Mouse (Mus musculus): ENCODE measurements around the gene Ssr1.

Ssr1 gene

GRCm38 (mm10) chr13:37999713-38000112 lies 5.7 kb upstream of the Ssr1 start:
- no peaks in the 10 kb centered on the region for H3K36me3 ChIP-seq (ENCODE audit: control insufficient read depth, insufficient read depth, low read length, poor library complexity, severe bottlenecking)
- no peaks in the 10 kb centered on the region; the same call in 1 of the 2 replicates for H3K27me3 ChIP-seq (ENCODE audit: control insufficient read depth, insufficient read depth, low read length, poor library complexity, severe bottlenecking)
- no peak for DNase-seq (ENCODE audit: low read depth, low spot score)

DNA sequence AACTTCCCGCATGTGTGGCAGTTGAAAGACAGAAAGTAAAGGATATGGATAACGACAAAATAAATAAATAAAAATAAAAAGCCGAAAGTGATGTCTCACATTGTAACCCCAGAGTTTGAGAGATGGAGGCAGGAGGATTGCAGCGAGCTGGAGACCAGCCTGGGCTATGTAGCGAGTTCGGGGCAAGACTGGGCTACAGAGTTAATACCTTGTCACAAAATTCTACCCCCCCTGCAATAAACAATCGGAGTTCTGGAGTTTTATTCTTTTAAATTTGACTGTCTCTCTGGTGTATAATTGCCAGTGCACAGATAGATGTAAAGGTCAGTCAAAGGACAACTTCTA lies 360 bp upstream of the Ssr1 start:
- no peak for DNase-seq (ENCODE audit: low read depth, low spot score)
- Histone ChIP-seq H3K27me3 (ENCODE audit: control insufficient read depth, insufficient read depth, low read length, poor library complexity, severe bottlenecking) (no peaks in the 10 kb centered on the region; the same call in 1 of the 2 replicates), H3K36me3 (ENCODE audit: control insufficient read depth, insufficient read depth, low read length, poor library complexity, severe bottlenecking) (peaks cover 1% of the 10 kb centered on the region)

DNA sequence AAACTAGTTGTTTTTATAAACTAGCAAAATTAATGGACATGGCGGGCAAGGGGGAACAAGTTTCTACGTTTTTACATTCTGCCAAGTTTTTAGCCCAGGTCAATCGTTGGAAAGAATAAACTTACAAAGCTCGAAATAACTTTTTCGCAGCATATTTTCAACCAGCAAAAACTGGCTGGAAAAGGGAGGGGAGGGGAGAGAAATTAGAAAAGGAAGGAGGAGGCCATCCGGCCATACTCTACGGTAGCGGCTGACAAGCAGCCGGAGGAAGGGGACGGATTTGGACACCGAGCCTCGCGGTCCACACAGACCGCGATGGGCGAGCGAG lies 677 bp downstream of the Ssr1 start:
- DNase-seq (ENCODE audit: low read depth, low spot score), result no peak
- no peaks in the 10 kb centered on the region for H3K27me3 ChIP-seq (ENCODE audit: control insufficient read depth, insufficient read depth, low read length, poor library complexity, severe bottlenecking)
- H3K36me3 ChIP-seq (ENCODE audit: control insufficient read depth, insufficient read depth, low read length, poor library complexity, severe bottlenecking), result peaks cover 3% of the 10 kb centered on the region

GRCm38 (mm10) chr13:37992638-37993371 lies 1.2 kb downstream of the Ssr1 start:
- Histone ChIP-seq H3K36me3 (ENCODE audit: control insufficient read depth, insufficient read depth, low read length, poor library complexity, severe bottlenecking) (peaks cover 3% of the 10 kb centered on the region), H3K27me3 (ENCODE audit: control insufficient read depth, insufficient read depth, low read length, poor library complexity, severe bottlenecking) (no peaks in the 10 kb centered on the region)
- no peak for DNase-seq (ENCODE audit: low read depth, low spot score)

- DNase-seq (ENCODE audit: low read depth, low spot score), result no peak
- Histone ChIP-seq H3K27me3 (ENCODE audit: control insufficient read depth, insufficient read depth, low read length, poor library complexity, severe bottlenecking) (no peaks in the 10 kb centered on the region), H3K36me3 (ENCODE audit: control insufficient read depth, insufficient read depth, low read length, poor library complexity, severe bottlenecking) (peaks cover 16% of the 10 kb centered on the region)
These were observed 4.3 kb downstream of the Ssr1 start for GRCm38 (mm10) chr13:37989701-37990100.

DNA sequence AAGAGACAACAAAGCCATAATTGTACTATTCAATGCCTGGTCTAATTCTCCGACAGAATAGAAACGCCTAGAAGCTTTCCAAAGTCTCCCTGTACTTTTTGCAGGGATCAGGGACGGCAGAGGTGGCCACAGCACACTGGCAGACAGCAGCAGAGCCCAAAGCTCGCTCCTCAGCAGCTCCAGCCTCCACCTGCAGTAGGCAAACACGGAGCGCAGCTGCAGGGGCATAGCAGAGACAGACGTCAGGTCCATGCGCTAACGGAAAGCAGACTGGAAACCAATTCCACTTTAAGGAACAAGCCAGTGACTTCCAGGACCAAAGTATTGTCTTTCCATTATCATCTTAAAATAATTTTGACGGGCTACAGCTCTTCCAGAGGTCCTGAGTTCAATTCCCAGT lies 7.9 kb downstream of the Ssr1 start:
- Histone ChIP-seq H3K36me3 (ENCODE audit: control insufficient read depth, insufficient read depth, low read length, poor library complexity, severe bottlenecking) (peaks cover 27% of the 10 kb centered on the region), H3K27me3 (ENCODE audit: control insufficient read depth, insufficient read depth, low read length, poor library complexity, severe bottlenecking) (no peaks in the 10 kb centered on the region)
- DNase-seq (ENCODE audit: low read depth, low spot score), result no peak

- H3K36me3 ChIP-seq (ENCODE audit: control insufficient read depth, insufficient read depth, low read length, poor library complexity, severe bottlenecking), result peaks cover 27% of the 10 kb centered on the region
- H3K27me3 ChIP-seq (ENCODE audit: control insufficient read depth, insufficient read depth, low read length, poor library complexity, severe bottlenecking), result no peaks in the 10 kb centered on the region
- DNase-seq (ENCODE audit: low read depth, low spot score), result no peak
These were observed 13.0 kb downstream of the Ssr1 start for GRCm38 (mm10) chr13:37981063-37981462.

DNA sequence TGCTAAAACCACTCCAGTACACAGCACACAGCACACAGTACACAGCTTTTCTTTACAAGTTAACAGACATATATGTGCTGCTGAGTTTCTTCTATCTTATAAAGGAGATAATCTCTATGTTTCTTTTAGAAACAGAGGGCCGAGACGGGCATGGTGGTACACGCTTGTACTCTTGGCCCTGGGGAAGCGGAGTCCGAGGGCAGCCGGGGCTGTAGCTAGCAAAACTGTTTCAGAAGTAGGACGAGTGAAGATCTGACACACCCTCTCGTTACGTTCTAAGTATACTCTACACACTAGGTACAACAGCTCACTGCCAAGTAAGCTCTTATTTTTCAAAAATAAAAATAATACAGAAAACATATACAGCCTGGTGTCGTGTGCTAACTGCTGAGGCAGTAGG lies 13.7 kb downstream of the Ssr1 start:
- no peaks in the 10 kb centered on the region for H3K27me3 ChIP-seq (ENCODE audit: control insufficient read depth, insufficient read depth, low read length, poor library complexity, severe bottlenecking)
- H3K36me3 ChIP-seq (ENCODE audit: control insufficient read depth, insufficient read depth, low read length, poor library complexity, severe bottlenecking), result peaks cover 23% of the 10 kb centered on the region
- DNase-seq (ENCODE audit: low read depth, low spot score), result no peak

DNA sequence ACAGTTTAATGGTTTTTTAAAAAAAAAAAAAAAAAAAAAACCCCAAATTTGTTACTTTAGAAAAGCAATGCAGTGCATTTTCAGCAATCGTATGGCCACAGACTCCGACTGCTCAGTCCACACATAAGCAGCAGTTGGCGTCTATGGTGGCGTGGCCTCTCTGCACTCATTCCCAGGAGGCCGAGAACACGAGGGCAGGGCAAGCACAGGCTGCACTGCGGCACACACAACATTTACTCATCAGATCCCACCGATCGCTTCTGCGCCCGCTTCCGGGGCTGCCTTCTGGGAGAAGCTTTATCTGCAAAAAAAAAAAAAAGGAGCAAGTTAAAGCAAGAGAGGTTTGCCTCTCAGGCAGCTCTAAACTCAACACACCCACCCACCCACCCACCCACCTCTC lies 14.5 kb downstream of the Ssr1 start:
- no peaks in the 10 kb centered on the region for H3K27me3 ChIP-seq (ENCODE audit: control insufficient read depth, insufficient read depth, low read length, poor library complexity, severe bottlenecking)
- H3K36me3 ChIP-seq (ENCODE audit: control insufficient read depth, insufficient read depth, low read length, poor library complexity, severe bottlenecking), result peaks cover 22% of the 10 kb centered on the region
- no peak for DNase-seq (ENCODE audit: low read depth, low spot score)

DNA sequence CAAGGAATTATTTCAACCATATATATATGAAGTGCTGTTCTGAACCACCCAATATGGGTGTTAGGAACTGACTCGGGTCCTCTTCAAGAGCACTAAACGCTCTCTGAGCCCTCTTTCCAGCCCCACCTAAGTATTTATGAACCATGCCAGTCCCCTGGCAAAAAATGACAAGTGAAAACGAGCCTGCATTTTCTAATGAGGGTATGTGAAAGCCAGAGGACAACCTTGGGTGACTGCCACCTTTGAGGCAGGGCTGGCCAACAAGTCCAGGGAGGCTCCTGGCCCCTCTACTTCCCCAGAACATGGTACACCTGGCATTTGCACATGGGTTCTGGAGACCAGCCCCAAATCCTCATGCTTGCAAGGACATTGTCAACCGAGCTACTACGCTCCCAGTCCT lies 19.3 kb downstream of the Ssr1 start:
- Histone ChIP-seq H3K27me3 (ENCODE audit: control insufficient read depth, insufficient read depth, low read length, poor library complexity, severe bottlenecking) (no peaks in the 10 kb centered on the region), H3K36me3 (ENCODE audit: control insufficient read depth, insufficient read depth, low read length, poor library complexity, severe bottlenecking) (peaks cover 6% of the 10 kb centered on the region)
- DNase-seq (ENCODE audit: low read depth, low spot score), result no peak

DNA sequence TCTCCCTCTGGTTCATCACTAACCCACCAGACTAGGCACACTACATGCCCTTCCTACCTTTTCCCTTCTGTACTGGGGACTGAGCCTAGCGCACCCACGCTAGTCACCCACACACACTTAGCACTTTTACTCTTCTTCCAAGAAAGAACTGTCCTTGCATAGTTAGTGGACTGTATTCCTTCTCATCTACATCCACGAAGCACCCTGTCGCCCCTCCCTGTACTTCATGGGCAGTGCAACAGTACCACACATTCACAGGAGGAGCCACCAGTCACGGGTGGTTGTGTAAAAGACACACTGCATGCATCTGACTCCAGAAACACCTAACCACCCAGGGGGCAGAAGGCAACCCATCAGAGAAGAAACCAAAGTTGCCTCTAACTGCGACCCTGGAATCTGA lies 20.0 kb downstream of the Ssr1 start:
- Histone ChIP-seq H3K27me3 (ENCODE audit: control insufficient read depth, insufficient read depth, low read length, poor library complexity, severe bottlenecking) (no peaks in the 10 kb centered on the region), H3K36me3 (ENCODE audit: control insufficient read depth, insufficient read depth, low read length, poor library complexity, severe bottlenecking) (peaks cover 3% of the 10 kb centered on the region)
- no peak for DNase-seq (ENCODE audit: low read depth, low spot score)

GRCm38 (mm10) chr13:37970887-37971530 lies 23.0 kb downstream of the Ssr1 start:
- DNase-seq (ENCODE audit: low read depth, low spot score), result no peak
- H3K27me3 ChIP-seq (ENCODE audit: control insufficient read depth, insufficient read depth, low read length, poor library complexity, severe bottlenecking), result no peaks in the 10 kb centered on the region
- no peaks in the 10 kb centered on the region for H3K36me3 ChIP-seq (ENCODE audit: control insufficient read depth, insufficient read depth, low read length, poor library complexity, severe bottlenecking)

DNA sequence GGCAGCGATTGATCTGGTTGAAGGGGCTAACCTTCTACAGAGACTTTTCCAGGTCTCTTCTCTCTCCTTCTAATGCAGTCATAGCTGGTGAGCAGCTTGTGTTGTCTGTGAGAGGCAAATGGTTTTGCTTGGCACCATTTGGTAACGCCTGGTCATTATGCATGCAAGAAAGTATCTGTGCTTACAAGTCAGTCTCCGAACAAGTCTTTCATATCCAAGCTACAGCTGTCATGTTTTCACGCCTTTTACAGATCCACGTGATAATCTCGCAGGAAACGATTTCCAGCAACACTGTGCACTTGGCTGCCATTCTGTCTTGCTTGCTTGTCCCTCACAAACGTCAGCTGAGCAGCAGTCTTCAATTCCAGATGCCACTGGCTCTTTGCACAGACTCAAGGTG lies 24.0 kb downstream of the Ssr1 start:
- no peak for DNase-seq (ENCODE audit: low read depth, low spot score)
- no peaks in the 10 kb centered on the region for H3K36me3 ChIP-seq (ENCODE audit: control insufficient read depth, insufficient read depth, low read length, poor library complexity, severe bottlenecking)
- no peaks in the 10 kb centered on the region for H3K27me3 ChIP-seq (ENCODE audit: control insufficient read depth, insufficient read depth, low read length, poor library complexity, severe bottlenecking)

GRCm38 (mm10) chr13:37969337-37969736 lies 24.7 kb downstream of the Ssr1 start:
- Histone ChIP-seq H3K27me3 (ENCODE audit: control insufficient read depth, insufficient read depth, low read length, poor library complexity, severe bottlenecking) (no peaks in the 10 kb centered on the region), H3K36me3 (ENCODE audit: control insufficient read depth, insufficient read depth, low read length, poor library complexity, severe bottlenecking) (no peaks in the 10 kb centered on the region)
- DNase-seq (ENCODE audit: low read depth, low spot score), result peak; percentile 86

- no peak for DNase-seq (ENCODE audit: low read depth, low spot score)
- H3K27me3 ChIP-seq (ENCODE audit: control insufficient read depth, insufficient read depth, low read length, poor library complexity, severe bottlenecking), result no peaks in the 10 kb centered on the region
- no peaks in the 10 kb centered on the region for H3K36me3 ChIP-seq (ENCODE audit: control insufficient read depth, insufficient read depth, low read length, poor library complexity, severe bottlenecking)
These were observed 26.5 kb downstream of the Ssr1 start for GRCm38 (mm10) chr13:37967565-37967964.

DNA sequence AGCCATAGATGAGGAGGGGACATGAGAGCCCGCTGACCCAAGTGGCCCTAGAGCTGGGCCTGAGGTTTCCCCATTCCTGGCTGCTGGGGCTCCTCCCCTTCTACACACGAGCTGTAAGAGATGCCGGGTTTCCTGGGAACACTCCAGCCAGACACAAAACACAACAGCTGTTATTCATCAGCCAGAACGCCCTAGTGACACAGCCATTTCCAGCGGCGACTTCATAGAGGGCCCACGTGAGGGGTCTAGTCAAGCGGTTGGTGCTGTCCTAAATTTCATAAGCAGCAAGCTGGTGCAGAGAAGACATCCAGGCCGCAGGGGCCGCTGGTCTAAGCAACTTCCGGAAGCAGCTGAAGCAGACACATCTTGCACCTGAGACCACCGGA lies 27.0 kb downstream of the Ssr1 start:
- DNase-seq (ENCODE audit: low read depth, low spot score), result no peak
- H3K36me3 ChIP-seq (ENCODE audit: control insufficient read depth, insufficient read depth, low read length, poor library complexity, severe bottlenecking), result no peaks in the 10 kb centered on the region

More for the DNA sequence above, 27.0 kb downstream of the Ssr1 start:
- H3K27me3 ChIP-seq (ENCODE audit: control insufficient read depth, insufficient read depth, low read length, poor library complexity, severe bottlenecking), result no peaks in the 10 kb centered on the region

All from splenic B cell, adult 2 months (primary cell).